Mouse (Mus musculus): ENCODE measurements around the gene Bcl2a1a.
"Not testable (repeated sequence)": the region's sequence is repeated elsewhere in the genome, so short reads cannot be mapped to it uniquely, and the experiment has no call there.

DNA sequence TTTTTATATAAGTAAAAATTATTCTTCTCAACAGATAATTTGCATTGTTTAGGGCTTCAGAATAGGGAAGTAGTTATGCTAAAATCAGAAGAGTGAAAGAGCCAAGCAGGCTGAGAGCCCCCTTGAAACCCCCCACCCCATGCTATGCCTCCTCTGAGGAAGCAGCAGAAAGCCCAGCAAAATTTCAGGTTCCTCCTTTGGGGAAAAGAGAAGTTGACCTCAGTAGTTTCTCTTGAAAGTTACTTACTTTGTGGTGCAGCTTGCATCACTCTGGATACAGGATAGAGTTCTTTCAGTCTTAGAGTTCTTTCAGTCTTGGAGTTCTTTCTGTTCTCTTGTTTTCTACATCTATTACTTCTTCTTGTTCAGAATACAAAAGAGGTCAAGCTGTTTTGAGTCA lies 3.5 kb upstream of the Bcl2a1a start:
- not testable (repeated sequence) for TF ChIP-seq CTCF (IDR thresholded peaks at IDR 0.05; ENCODE audit: extremely low read depth, insufficient read length, insufficient replicate concordance, low read depth, low read length); POLR2A (IDR thresholded peaks at IDR 0.05; ENCODE audit: low read depth, low read length)

All from small intestine, adult 2 months (tissue).